Mouse (Mus musculus): ENCODE results near the gene Coro1c.

Gene Coro1c

GRCm38 (mm10) chr5:113854494-113854893, 54.1 kb downstream of the Coro1c start:
- DNase-seq: peak; percentile 79 to 93

GRCm38 (mm10) chr5:113853541-113853940, 55.0 kb downstream of the Coro1c start:
- DNase-seq: no peak

- no peak for DNase-seq
Measured at GRCm38 (mm10) chr5:113852463-113852862, 56.1 kb downstream of the Coro1c start.

GRCm38 (mm10) chr5:113850680-113851230, 57.8 kb downstream of the Coro1c start:
- no peak for DNase-seq

- no peak for DNase-seq
Measured at GRCm38 (mm10) chr5:113847636-113848035, 60.9 kb downstream of the Coro1c start.

GRCm38 (mm10) chr5:113846656-113847055, 61.9 kb downstream of the Coro1c start:
- no peak for DNase-seq

- no peak for DNase-seq
Measured at GRCm38 (mm10) chr5:113845627-113846026, 62.9 kb downstream of the Coro1c start.

GRCm38 (mm10) chr5:113844721-113845120, 63.8 kb downstream of the Coro1c start:
- peak; percentile 39 to 80 for DNase-seq

- no peak for DNase-seq
Measured at GRCm38 (mm10) chr5:113844106-113844505, 64.5 kb downstream of the Coro1c start.

GRCm38 (mm10) chr5:113842906-113843305, 65.7 kb downstream of the Coro1c start:
- no peak for DNase-seq

GRCm38 (mm10) chr5:113842244-113842643, 66.3 kb downstream of the Coro1c start:
- no peak for DNase-seq

GRCm38 (mm10) chr5:113841243-113842225, 67.0 kb downstream of the Coro1c start:
- DNase-seq: no peak

- no peak for DNase-seq
Measured at GRCm38 (mm10) chr5:113840443-113840842, 68.1 kb downstream of the Coro1c start.

GRCm38 (mm10) chr5:113836961-113837360, 71.6 kb downstream of the Coro1c start:
- DNase-seq: no peak

- DNase-seq: no peak
Measured at GRCm38 (mm10) chr5:113833316-113833947, 75.1 kb downstream of the Coro1c start.

GRCm38 (mm10) chr5:113832490-113832901, 76.1 kb downstream of the Coro1c start, which contains the start of gene Selplg:
Selplg (minus strand) TSS chr5:113832644.
- DNase-seq: no peak

- DNase-seq: no peak
Measured at GRCm38 (mm10) chr5:113831741-113832140, 76.8 kb downstream of the Coro1c start.

GRCm38 (mm10) chr5:113830796-113831195, 77.8 kb downstream of the Coro1c start:
- DNase-seq: no peak

GRCm38 (mm10) chr5:113830292-113830643, 78.3 kb downstream of the Coro1c start:
- DNase-seq: peak in 1 of 2 experiments; percentile 50

- no peak for DNase-seq
Measured at GRCm38 (mm10) chr5:113829566-113830291, 78.8 kb downstream of the Coro1c start.

GRCm38 (mm10) chr5:113828481-113828880, 80.1 kb downstream of the Coro1c start:
- DNase-seq: no peak

- no peak for DNase-seq
Measured at GRCm38 (mm10) chr5:113827991-113828411, 80.6 kb downstream of the Coro1c start.

GRCm38 (mm10) chr5:113826619-113827018, 81.9 kb downstream of the Coro1c start:
- DNase-seq: no peak
